Mouse (Mus musculus): ENCODE measurements around the gene Zmiz1. TPM values are rescaled to one million over a fixed set of nuclear protein-coding genes. Genes with fewer than 3 reads are reported as not detected.

The Zmiz1 gene
- polyA plus RNA-seq, 1 experiment from 2014 or later: 57.5 TPM

GRCm38 (mm10) chr14:25458111-25459015, 622 bp upstream of the Zmiz1 start:
- peak overlapping the region; percentile 100 for H3K27ac ChIP-seq (replicated peaks)
- H3K9me3 ChIP-seq: no peaks in the 10 kb centered on the region
- WGBS: 0% methylated on average over 37 of the region's 37 CpGs
- H3K9ac ChIP-seq (replicated peaks): peak overlapping the region; percentile 97
- peak overlapping the region; percentile 95 for H3K4me3 ChIP-seq
- H3K4me1 ChIP-seq: peaks cover 53% of the 10 kb centered on the region
- peak overlapping the region; percentile 77 for H3K4me2 ChIP-seq (replicated peaks)
- H3K36me3 ChIP-seq: no peaks in the 10 kb centered on the region
- ATAC-seq (replicated peaks): peak; percentile 7
- no peaks in the 10 kb centered on the region for H3K27me3 ChIP-seq

- WGBS: under 1% methylated on average over 69 of the region's 69 CpGs
- peak; percentile 42 for ATAC-seq (replicated peaks)
- no peaks in the 10 kb centered on the region for H3K36me3 ChIP-seq
- peak overlapping the region; percentile 97 for H3K9ac ChIP-seq (replicated peaks)
- H3K4me3 ChIP-seq: peak overlapping the region; percentile 95
- H3K4me1 ChIP-seq: peaks cover 65% of the 10 kb centered on the region
- H3K27ac ChIP-seq (replicated peaks): peak overlapping the region; percentile 100
- peak overlapping the region; percentile 77 for H3K4me2 ChIP-seq (replicated peaks)
- H3K9me3 ChIP-seq: no peaks in the 10 kb centered on the region
- H3K27me3 ChIP-seq: no peaks in the 10 kb centered on the region
Measured at GRCm38 (mm10) chr14:25459394-25459997, 511 bp downstream of the Zmiz1 start.

- WGBS: under 1% methylated on average over 56 of the region's 63 CpGs
Measured at GRCm38 (mm10) chr14:25459998-25460800, 1.2 kb downstream of the Zmiz1 start.

GRCm38 (mm10) chr14:25460801-25461675, 2.1 kb downstream of the Zmiz1 start:
- Histone ChIP-seq H3K4me1 (peaks cover 71% of the 10 kb centered on the region), H3K27me3 (no peaks in the 10 kb centered on the region), H3K4me3 (peak overlapping the region; percentile 95), H3K9me3 (no peaks in the 10 kb centered on the region), H3K4me2 (replicated peaks) (peak overlapping the region; percentile 77), H3K9ac (replicated peaks) (peak overlapping the region; percentile 97), H3K36me3 (no peaks in the 10 kb centered on the region), H3K27ac (replicated peaks) (peak overlapping the region; percentile 100)
- under 1% methylated on average over 42 of the region's 42 CpGs for WGBS
- no peak for ATAC-seq (replicated peaks)

More at GRCm38 (mm10) chr14:25459998-25460800, 1.2 kb downstream of the Zmiz1 start:
- Histone ChIP-seq H3K4me3 (peak overlapping the region; percentile 95), H3K4me2 (replicated peaks) (peak overlapping the region; percentile 77), H3K4me1 (peaks cover 70% of the 10 kb centered on the region), H3K27ac (replicated peaks) (peak overlapping the region; percentile 100), H3K9ac (replicated peaks) (peak overlapping the region; percentile 97), H3K27me3 (no peaks in the 10 kb centered on the region), H3K9me3 (no peaks in the 10 kb centered on the region), H3K36me3 (no peaks in the 10 kb centered on the region)
- no peak for ATAC-seq (replicated peaks)

GRCm38 (mm10) chr14:25461676-25462385, 2.8 kb downstream of the Zmiz1 start:
- ATAC-seq (replicated peaks): no peak
- 2% methylated on average over 12 of the region's 12 CpGs for WGBS
- peaks cover 71% of the 10 kb centered on the region for H3K4me1 ChIP-seq

GRCm38 (mm10) chr14:25462975-25463374, 4.0 kb downstream of the Zmiz1 start:
- H3K4me3 ChIP-seq: no peak overlapping the region; the same call in 1 of the 2 replicates
- WGBS: 6% methylated on average over 1 of the region's 1 CpGs

More at GRCm38 (mm10) chr14:25461676-25462385, 2.8 kb downstream of the Zmiz1 start:
- Histone ChIP-seq H3K4me3 (peak overlapping the region; percentile 95), H3K36me3 (no peaks in the 10 kb centered on the region), H3K27ac (replicated peaks) (peak overlapping the region; percentile 100), H3K9ac (replicated peaks) (peak overlapping the region; percentile 97), H3K27me3 (no peaks in the 10 kb centered on the region), H3K4me2 (replicated peaks) (peak overlapping the region; percentile 77), H3K9me3 (no peaks in the 10 kb centered on the region)

GRCm38 (mm10) chr14:25463919-25464318, 4.9 kb downstream of the Zmiz1 start:
- WGBS: 8% methylated on average over 9 of the region's 9 CpGs
- Histone ChIP-seq H3K9ac (replicated peaks) (peak overlapping the region; percentile 14; the same call in 1 of the 2 replicates), H3K4me2 (replicated peaks) (peak overlapping the region; percentile 3)

More at GRCm38 (mm10) chr14:25462975-25463374, 4.0 kb downstream of the Zmiz1 start:
- Histone ChIP-seq H3K36me3 (no peaks in the 10 kb centered on the region), H3K27me3 (no peaks in the 10 kb centered on the region), H3K4me2 (replicated peaks) (peak overlapping the region; percentile 16; the same call in 1 of the 2 replicates), H3K9me3 (no peaks in the 10 kb centered on the region), H3K27ac (replicated peaks) (no peak overlapping the region; the same call in 1 of the 2 replicates), H3K4me1 (peaks cover 76% of the 10 kb centered on the region), H3K9ac (replicated peaks) (no peak overlapping the region)
- no peak for ATAC-seq (replicated peaks)

GRCm38 (mm10) chr14:25464611-25465307, 5.8 kb downstream of the Zmiz1 start:
- no peaks in the 10 kb centered on the region for H3K36me3 ChIP-seq
- 0 out of 2 replicates have a peak overlapping the region, but pooled peaks have one; percentile 1 for H3K9ac ChIP-seq (replicated peaks)
- no peak for ATAC-seq (replicated peaks)
- no peak overlapping the region for H3K4me3 ChIP-seq
- H3K9me3 ChIP-seq: no peaks in the 10 kb centered on the region
- H3K4me2 ChIP-seq (replicated peaks): peak overlapping the region; percentile 3; the same call in 1 of the 2 replicates
- H3K27ac ChIP-seq (replicated peaks): no peak overlapping the region
- no peaks in the 10 kb centered on the region for H3K27me3 ChIP-seq
- H3K4me1 ChIP-seq: peaks cover 85% of the 10 kb centered on the region
- WGBS: 29% methylated on average over 8 of the region's 8 CpGs

More at GRCm38 (mm10) chr14:25463919-25464318, 4.9 kb downstream of the Zmiz1 start:
- peaks cover 77% of the 10 kb centered on the region for H3K4me1 ChIP-seq
- H3K4me3 ChIP-seq: 0 out of 2 replicates have a peak overlapping the region, but pooled peaks have one; percentile 2
- no peak overlapping the region for H3K27ac ChIP-seq (replicated peaks)
- H3K9me3 ChIP-seq: no peaks in the 10 kb centered on the region
- no peaks in the 10 kb centered on the region for H3K27me3 ChIP-seq
- no peak for ATAC-seq (replicated peaks)
- no peaks in the 10 kb centered on the region for H3K36me3 ChIP-seq

GRCm38 (mm10) chr14:25466361-25466760, 7.4 kb downstream of the Zmiz1 start:
- no peak overlapping the region for H3K4me2 ChIP-seq (replicated peaks)
- H3K27me3 ChIP-seq: no peaks in the 10 kb centered on the region
- H3K4me3 ChIP-seq: no peak overlapping the region
- H3K36me3 ChIP-seq: no peaks in the 10 kb centered on the region
- peaks cover 98% of the 10 kb centered on the region for H3K4me1 ChIP-seq
- H3K9me3 ChIP-seq: no peaks in the 10 kb centered on the region
- 71% methylated on average over 4 of the region's 4 CpGs for WGBS
- no peak overlapping the region for H3K27ac ChIP-seq (replicated peaks)
- no peak for ATAC-seq (replicated peaks)
- no peak overlapping the region for H3K9ac ChIP-seq (replicated peaks)
